Mouse (Mus musculus) kidney, postnatal 4 days (tissue): ENCODE measurements around the gene Sgce.
"Not testable (repeated sequence)": the region's sequence is repeated elsewhere in the genome, so short reads cannot be mapped to it uniquely, and the experiment has no call there.

Experiments
- DNase-seq, 2 experiments: peaks; one replicate each; pipeline ENCODE4 v3.0.0; 2021; ENCODE audit warnings: mixed read lengths in 2 of 2

The Sgce gene

GRCm38 (mm10) chr6:4746696-4747439 is at the start of gene Sgce, which contains the start of gene Peg10:
Gene Sgce, minus strand, starts transcription at chr6:4747207.
Gene Peg10, plus strand, starts transcription at chr6:4747306.
- peak; percentile 81 to 86 for DNase-seq

DNA sequence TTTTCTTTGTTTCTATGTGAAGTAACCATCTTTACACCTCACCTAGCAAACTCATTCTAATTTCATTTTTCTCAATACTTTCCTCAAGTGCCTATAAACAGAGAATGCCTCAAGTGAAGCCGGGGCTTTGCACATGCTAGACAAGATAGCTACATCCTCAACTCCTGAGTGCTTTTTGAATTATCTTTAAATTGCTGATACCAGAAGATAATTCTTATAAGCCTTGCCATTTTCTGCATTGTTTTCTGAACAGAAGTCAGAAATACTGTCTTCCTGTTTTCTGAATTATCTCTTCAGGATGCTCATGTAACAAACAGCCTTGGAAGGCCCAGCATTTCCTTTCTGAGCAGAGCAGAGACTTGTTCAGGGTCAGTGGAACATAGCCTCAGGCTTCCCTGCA is 49.3 kb upstream of the Sgce start:
- DNase-seq, result no peak

DNA sequence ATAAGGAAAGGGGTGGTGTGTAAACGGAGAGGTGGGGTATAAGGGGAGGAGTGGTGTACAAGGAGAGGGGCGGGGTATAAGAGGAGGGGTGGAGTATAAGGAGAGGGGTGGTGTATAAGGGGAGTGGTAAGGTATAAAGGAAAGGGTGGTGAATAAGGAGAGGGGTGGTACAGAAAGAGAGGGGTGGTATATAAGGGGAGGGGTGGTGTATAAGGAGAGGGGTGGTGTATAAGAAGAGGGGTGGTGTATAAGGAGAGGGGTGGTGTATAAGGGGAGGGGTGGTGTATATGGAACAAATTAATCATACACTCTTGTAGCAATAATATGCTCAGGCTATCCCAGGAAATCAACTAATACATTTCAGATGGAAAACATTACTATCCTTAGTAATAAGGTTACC is 15.2 kb upstream of the Sgce start:
- no peak for DNase-seq

DNA sequence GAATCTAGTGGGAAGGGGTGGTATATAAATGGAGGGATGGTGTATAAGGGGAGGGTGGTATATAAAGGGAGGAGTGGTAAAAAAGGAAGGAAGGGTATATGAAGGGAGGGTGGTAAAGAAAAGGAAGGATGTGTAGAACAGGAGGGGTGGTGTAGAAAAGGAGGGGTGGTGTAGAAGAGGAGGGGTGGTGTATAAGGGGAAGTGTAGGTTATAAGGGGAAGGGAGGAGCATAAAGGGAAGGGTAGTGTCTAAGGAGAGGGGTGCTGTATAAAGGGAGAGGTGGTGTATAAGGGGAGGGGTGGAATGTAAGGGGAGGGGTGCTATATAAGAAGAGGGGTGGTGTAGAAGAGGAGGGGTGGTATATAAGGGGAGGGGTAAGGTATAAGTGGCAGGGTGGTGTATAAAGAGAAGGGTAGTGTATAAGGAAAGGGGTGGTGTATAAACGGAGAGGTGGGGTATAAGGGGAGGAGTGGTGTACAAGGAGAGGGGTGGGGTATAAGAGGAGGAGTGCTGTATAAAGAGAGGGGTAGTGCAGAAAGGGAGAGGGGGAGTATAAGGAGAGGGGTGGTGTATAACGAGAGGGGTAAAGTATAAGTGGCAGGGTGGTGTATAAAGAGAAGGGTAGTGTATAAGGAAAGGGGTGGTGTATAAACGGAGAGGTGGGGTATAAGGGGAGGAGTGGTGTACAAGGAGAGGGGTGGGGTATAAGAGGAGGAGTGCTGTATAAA is 14.6 kb upstream of the Sgce start:
- not testable (repeated sequence) for DNase-seq

GRCm38 (mm10) chr6:4754886-4755285 is 7.9 kb upstream of the Sgce start:
- no peak for DNase-seq

DNA sequence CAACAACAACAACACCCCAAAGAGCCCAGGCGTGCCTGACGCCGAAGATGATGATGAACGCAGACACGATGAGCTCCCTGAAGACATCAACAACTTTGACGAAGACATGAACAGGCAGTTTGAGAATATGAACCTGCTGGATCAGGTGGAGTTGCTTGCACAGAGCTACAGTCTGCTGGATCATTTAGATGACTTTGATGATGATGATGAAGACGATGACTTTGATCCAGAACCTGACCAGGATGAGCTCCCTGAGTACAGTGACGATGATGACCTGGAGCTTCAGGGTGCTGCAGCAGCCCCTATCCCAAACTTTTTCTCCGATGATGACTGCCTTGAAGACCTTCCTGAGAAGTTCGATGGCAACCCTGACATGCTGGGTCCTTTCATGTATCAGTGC is 7.3 kb upstream of the Sgce start:
- DNase-seq, result no peak

DNA sequence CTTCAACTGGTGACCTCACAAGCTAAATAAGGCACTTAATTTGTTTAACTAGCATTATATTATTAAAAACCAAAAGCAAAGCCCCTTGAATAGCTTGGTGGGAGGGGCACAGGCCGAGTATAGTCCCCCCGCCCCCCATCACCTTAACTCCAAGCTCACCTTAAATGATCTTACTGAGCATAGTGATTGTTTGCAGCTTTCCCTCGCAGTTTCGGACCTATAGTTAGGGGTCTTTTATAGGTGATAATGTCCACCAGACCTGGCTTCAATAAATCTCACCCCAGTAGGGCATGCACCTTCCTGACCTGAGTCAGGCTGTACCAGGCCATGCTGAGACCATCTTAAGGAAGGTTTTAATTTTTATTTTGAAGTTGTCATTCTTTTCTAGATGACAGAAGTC is 4.3 kb upstream of the Sgce start:
- no peak for DNase-seq

DNA sequence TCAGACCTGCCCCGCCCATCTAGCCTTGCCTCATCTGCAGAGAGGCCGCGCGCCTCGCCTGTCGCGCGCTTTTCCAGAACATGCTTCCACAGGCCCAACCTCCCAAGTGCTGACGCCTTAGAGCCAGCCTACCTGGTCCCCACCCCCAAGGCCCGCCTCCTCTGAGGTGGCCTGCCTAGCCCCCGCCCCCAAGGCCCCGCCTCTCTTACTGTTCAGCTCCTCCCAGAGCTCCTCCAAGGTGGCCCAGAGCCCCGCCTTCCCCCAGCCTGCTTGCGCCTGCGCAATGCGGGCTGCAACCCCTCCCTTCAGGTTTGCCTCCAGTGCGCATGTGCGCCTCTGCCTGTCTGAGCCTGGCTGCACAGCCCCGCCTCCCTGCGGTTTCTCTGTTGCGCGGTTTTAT is 2.1 kb upstream of the Sgce start:
- DNase-seq, result peak; percentile 96 to 97

DNA sequence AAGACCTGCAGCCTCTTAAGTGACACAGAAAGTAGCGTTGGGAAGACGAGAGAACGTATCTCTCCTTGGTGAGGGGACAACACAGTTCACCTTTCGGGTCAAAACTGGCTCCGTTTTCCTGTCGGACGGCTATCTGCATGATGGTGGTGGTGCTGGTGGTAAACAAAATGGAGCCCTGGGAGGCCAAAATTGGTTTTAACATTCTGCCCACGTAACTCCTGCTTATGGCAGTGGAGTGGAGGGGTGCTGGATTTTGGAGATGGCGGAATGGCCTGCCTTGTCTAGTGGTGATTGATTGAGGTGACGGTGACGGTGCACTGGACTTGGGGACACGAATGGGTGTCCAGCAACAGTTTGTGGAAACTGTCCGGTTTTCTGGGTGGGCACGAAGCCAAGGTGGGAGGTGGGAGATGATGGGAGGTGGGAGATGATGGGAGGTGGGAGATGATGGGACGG is 1.5 kb upstream of the Sgce start:
- DNase-seq, result no peak

GRCm38 (mm10) chr6:4747677-4748505 is 884 bp upstream of the Sgce start:
- peak; percentile 31 to 51 for DNase-seq

GRCm38 (mm10) chr6:4746036-4746695 is 841 bp downstream of the Sgce start:
- DNase-seq, result peak; percentile 9 to 30

DNA sequence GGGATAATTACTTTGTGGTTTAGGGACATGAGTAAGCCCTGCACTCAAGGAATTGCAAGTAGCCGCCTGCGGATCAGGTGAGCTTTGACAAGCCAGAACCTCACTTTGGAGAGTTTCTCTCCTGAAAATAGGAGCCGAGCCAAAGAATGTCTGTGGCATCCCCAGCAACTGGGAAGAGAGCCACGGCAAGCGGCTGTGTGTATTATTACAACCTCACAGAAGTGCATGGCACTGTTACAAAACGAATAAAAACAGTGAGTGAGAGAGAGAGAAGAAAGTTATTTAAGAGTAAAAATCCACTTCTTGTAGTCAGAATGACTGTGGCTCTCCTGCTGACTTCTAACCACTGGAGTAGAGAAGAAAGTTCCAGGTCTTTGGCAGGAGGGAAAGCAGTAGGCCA is 6.5 kb downstream of the Sgce start:
- peak; percentile 27 for DNase-seq

- DNase-seq, result no peak
Measured at GRCm38 (mm10) chr6:4739522-4740355, 7.3 kb downstream of the Sgce start.

DNA sequence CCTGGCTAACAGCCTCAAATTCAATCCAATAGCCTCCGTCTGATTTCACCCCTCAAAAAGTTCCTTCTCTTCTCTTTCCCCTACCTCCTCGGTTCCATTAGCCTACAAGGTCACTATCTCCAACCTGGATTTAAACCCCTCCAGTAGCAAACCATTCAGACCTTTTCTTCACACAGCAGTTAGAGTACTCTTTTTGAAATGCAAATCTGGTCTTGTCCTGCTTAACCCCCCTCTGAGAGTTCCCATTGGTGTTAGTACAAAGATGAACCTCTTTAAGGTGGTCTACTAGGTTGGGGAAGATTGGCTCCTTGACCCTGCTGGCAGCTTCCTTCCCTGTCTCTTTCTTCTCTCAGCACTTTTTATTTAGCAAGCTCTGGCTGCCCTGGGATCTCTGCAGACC is 8.3 kb downstream of the Sgce start:
- DNase-seq, result no peak

GRCm38 (mm10) chr6:4738034-4738629 is 8.9 kb downstream of the Sgce start:
- DNase-seq, result no peak

- DNase-seq, result no peak
Measured at GRCm38 (mm10) chr6:4736372-4736771, 10.6 kb downstream of the Sgce start.

DNA sequence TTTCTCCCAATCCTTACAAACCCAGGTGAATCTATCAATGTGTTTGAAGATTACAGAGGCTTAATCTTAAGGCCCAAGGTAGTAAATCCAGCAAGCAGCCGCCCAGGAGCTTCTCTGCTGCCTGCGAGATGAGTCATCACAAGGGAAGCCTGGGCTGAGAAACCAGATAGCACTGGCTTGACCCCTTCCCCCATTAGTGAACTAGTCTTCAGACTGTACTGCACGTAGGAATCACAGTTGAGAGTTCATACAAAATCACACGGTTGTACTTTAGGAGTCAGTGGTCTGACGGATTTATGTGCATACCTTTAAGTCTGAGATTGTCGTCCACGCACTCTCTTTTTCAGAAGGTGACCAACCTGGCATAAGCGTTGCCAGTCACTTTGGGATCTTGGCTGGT is 13.8 kb downstream of the Sgce start:
- DNase-seq, result no peak

DNA sequence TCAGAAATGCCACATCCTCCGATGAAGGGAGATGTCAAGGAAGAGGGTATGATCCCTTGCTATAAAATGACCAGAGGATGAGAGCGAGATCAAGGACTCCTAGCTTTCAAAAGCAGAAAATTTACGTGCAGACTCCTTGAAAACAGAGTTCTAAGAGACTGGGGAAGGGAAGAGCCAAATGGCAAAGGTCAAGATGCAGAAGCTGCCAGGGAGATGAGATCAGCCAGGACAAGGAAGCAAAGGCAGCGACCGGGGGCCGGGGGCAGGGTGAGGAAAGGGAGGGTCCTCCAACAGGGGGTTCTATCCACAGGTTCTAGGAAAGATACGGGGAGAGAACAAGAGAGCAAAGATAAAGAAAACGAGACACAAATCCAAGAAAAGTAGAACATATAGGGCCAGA is 15.3 kb downstream of the Sgce start:
- DNase-seq, result no peak

DNA sequence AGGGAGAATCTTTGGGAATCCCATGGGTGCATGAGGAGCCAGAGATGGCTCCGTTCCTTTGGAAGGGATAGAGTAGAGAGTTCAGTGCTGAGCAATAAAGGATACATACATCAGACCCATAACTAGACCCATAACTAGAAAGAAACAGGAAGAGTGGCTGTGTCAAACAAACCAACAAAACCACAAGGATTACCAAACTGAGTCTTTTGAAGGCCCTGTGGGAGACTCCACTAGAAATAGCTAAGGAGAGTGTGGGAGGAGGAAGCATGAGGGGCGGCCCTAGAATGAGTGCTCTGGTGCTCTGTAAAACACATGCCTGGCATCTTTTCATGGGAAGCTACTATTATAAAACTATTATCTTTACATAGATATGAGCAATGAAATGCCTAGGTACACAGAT is 18.7 kb downstream of the Sgce start:
- no peak for DNase-seq

GRCm38 (mm10) chr6:4723998-4724757 is 22.8 kb downstream of the Sgce start:
- DNase-seq, result no peak

- DNase-seq, result no peak
Measured at GRCm38 (mm10) chr6:4722739-4723138, 24.3 kb downstream of the Sgce start.
